Mouse (Mus musculus): ENCODE data around the gene Ipo11. TPM values are rescaled to one million over a fixed set of nuclear protein-coding genes. Genes with fewer than 3 reads are reported as not detected.

Ipo11 gene
- polyA plus RNA-seq (2015; fragmentation: Nextera tagmentation; extraction: Ambion mirVana): 13.8 and 14.3 TPM in 2 replicates

GRCm38 (mm10) chr13:106936256-106937137 is at the start of gene Ipo11:
Gene Ipo11 (minus strand): TSS chr13:106936958.
- under 1% methylated on average over 75 of the region's 84 CpGs for WGBS
- ATAC-seq (ENCODE audit: low FRiP score, low TSS enrichment) (peak; percentile 96), DNase-seq (ENCODE audit: low spot score) (peak; percentile 95)
- Histone ChIP-seq H3K9ac (ENCODE audit: low read length) (peak within 1 kb of the TSS; percentile 91), H3K4me1 (replicated peaks; ENCODE audit: control insufficient read depth, insufficient read depth) (no peaks in the 10 kb centered on the region), H3K4me3 (ENCODE audit: low read depth, low read length) (peak within 1 kb of the TSS; percentile 99), H3K27me3 (ENCODE audit: control insufficient read depth, insufficient read depth, low read length) (no peaks in the 10 kb centered on the region), H3K4me2 (replicated peaks; ENCODE audit: low read depth) (peak within 1 kb of the TSS; percentile 88), H3K36me3 (ENCODE audit: control insufficient read depth, insufficient read depth, low read length) (no peaks in the 10 kb centered on the region), H3K9me3 (ENCODE audit: control insufficient read depth, low read length) (no peaks in the 10 kb centered on the region), H3K27ac (replicated peaks) (peak within 1 kb of the TSS; percentile 83)
- no peak for TF ChIP-seq EP300 (optimal IDR thresholded peaks at IDR 0.05)

GRCm38 (mm10) chr13:106961496-106961895 is 24.7 kb upstream of the Ipo11 start:
- ATAC-seq (ENCODE audit: low FRiP score, low TSS enrichment): no peak
- DNase-seq (ENCODE audit: low spot score): no peak
- no peak overlapping the region for H3K27ac ChIP-seq (replicated peaks)
- TF ChIP-seq CTCF (IDR thresholded peaks at IDR 0.05; ENCODE audit: low read depth) (no peak), EP300 (optimal IDR thresholded peaks at IDR 0.05) (no peak)
- H3K27me3 ChIP-seq (ENCODE audit: control insufficient read depth, insufficient read depth, low read length): no peaks in the 10 kb centered on the region
- no peak overlapping the region for H3K4me2 ChIP-seq (replicated peaks; ENCODE audit: low read depth)
- H3K36me3 ChIP-seq (ENCODE audit: control insufficient read depth, insufficient read depth, low read length): peaks cover 11% of the 10 kb centered on the region; the same call in 1 of the 2 replicates
- H3K4me1 ChIP-seq (replicated peaks; ENCODE audit: control insufficient read depth, insufficient read depth): no peaks in the 10 kb centered on the region
- H3K4me3 ChIP-seq (ENCODE audit: low read depth, low read length): no peak overlapping the region
- WGBS: 88% methylated on average over 4 of the region's 4 CpGs
- no peak overlapping the region for H3K9ac ChIP-seq (ENCODE audit: low read length)
- no peaks in the 10 kb centered on the region for H3K9me3 ChIP-seq (ENCODE audit: control insufficient read depth, low read length)

DNA sequence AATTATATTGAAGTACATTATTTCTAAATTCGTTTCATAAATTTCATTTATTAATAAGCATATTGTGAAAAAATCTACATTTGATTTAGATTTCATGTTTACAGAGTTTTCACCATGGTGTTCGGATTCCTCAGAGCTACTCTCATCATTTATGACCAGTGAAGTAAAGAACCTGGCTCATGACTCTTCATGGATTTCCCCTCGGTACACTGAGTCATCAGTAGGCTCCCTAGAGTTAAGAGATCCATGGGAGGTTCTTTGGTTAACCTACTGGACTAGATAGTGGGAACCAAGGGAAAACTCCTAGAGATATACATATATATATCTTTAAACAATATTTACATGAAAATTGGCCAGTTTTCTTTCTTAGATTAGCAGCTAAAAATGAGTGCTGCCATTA is 23.8 kb upstream of the Ipo11 start:
- Histone ChIP-seq H3K36me3 (ENCODE audit: control insufficient read depth, insufficient read depth, low read length) (peaks cover 13% of the 10 kb centered on the region; the same call in 1 of the 2 replicates), H3K9ac (ENCODE audit: low read length) (no peak overlapping the region), H3K9me3 (ENCODE audit: control insufficient read depth, low read length) (no peaks in the 10 kb centered on the region), H3K27ac (replicated peaks) (no peak overlapping the region), H3K4me3 (ENCODE audit: low read depth, low read length) (no peak overlapping the region), H3K4me2 (replicated peaks; ENCODE audit: low read depth) (no peak overlapping the region), H3K4me1 (replicated peaks; ENCODE audit: control insufficient read depth, insufficient read depth) (no peaks in the 10 kb centered on the region), H3K27me3 (ENCODE audit: control insufficient read depth, insufficient read depth, low read length) (no peaks in the 10 kb centered on the region)
- no peak for DNase-seq (ENCODE audit: low spot score)
- no peak for ATAC-seq (ENCODE audit: low FRiP score, low TSS enrichment)
- WGBS: 85% methylated on average over 3 of the region's 3 CpGs
- TF ChIP-seq EP300 (optimal IDR thresholded peaks at IDR 0.05): no peak
- TF ChIP-seq CTCF (IDR thresholded peaks at IDR 0.05; ENCODE audit: low read depth): no peak

GRCm38 (mm10) chr13:106958286-106958685 is 21.5 kb upstream of the Ipo11 start:
- Histone ChIP-seq H3K27ac (replicated peaks) (no peak overlapping the region), H3K27me3 (ENCODE audit: control insufficient read depth, insufficient read depth, low read length) (no peaks in the 10 kb centered on the region), H3K4me1 (replicated peaks; ENCODE audit: control insufficient read depth, insufficient read depth) (no peaks in the 10 kb centered on the region), H3K9me3 (ENCODE audit: control insufficient read depth, low read length) (no peaks in the 10 kb centered on the region), H3K4me2 (replicated peaks; ENCODE audit: low read depth) (no peak overlapping the region), H3K4me3 (ENCODE audit: low read depth, low read length) (no peak overlapping the region), H3K9ac (ENCODE audit: low read length) (no peak overlapping the region), H3K36me3 (ENCODE audit: control insufficient read depth, insufficient read depth, low read length) (peaks cover 10% of the 10 kb centered on the region; the same call in 1 of the 2 replicates)
- ATAC-seq (ENCODE audit: low FRiP score, low TSS enrichment): no peak
- TF ChIP-seq EP300 (optimal IDR thresholded peaks at IDR 0.05) (no peak), CTCF (IDR thresholded peaks at IDR 0.05; ENCODE audit: low read depth) (no peak)
- DNase-seq (ENCODE audit: low spot score): no peak
- 83% methylated on average over 3 of the region's 3 CpGs for WGBS

DNA sequence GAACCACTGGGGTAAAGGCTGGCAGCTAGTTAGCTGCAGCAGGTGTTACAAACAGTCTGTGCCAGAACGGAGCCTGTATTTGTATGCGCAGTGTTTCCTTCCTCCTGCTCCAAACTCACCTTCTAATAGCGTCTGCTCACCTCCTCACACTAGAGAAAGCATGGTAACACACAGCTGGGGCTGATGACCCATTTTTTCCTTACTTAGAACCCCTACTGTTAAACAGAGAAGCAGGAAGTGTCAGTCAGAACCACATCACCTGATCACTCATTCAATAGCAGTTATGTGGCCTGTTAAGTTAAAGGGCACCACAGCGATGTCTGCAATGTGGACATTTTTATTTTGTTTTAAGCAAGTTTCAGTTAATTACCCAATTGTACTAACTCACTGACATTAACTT is 20.8 kb upstream of the Ipo11 start:
- H3K9ac ChIP-seq (ENCODE audit: low read length): no peak overlapping the region
- DNase-seq (ENCODE audit: low spot score): no peak
- no peak for TF ChIP-seq CTCF (IDR thresholded peaks at IDR 0.05; ENCODE audit: low read depth)
- no peak for TF ChIP-seq EP300 (optimal IDR thresholded peaks at IDR 0.05)
- H3K4me2 ChIP-seq (replicated peaks; ENCODE audit: low read depth): no peak overlapping the region
- H3K27me3 ChIP-seq (ENCODE audit: control insufficient read depth, insufficient read depth, low read length): no peaks in the 10 kb centered on the region
- no peak for ATAC-seq (ENCODE audit: low FRiP score, low TSS enrichment)
- H3K4me3 ChIP-seq (ENCODE audit: low read depth, low read length): no peak overlapping the region
- H3K4me1 ChIP-seq (replicated peaks; ENCODE audit: control insufficient read depth, insufficient read depth): no peaks in the 10 kb centered on the region
- H3K36me3 ChIP-seq (ENCODE audit: control insufficient read depth, insufficient read depth, low read length): peaks cover 9% of the 10 kb centered on the region; the same call in 1 of the 2 replicates
- 93% methylated on average over 4 of the region's 4 CpGs for WGBS
- H3K27ac ChIP-seq (replicated peaks): no peak overlapping the region
- no peaks in the 10 kb centered on the region for H3K9me3 ChIP-seq (ENCODE audit: control insufficient read depth, low read length)

- Histone ChIP-seq H3K27me3 (ENCODE audit: control insufficient read depth, insufficient read depth, low read length) (no peaks in the 10 kb centered on the region), H3K4me3 (ENCODE audit: low read depth, low read length) (no peak overlapping the region), H3K4me1 (replicated peaks; ENCODE audit: control insufficient read depth, insufficient read depth) (no peaks in the 10 kb centered on the region), H3K9ac (ENCODE audit: low read length) (no peak overlapping the region), H3K4me2 (replicated peaks; ENCODE audit: low read depth) (no peak overlapping the region), H3K27ac (replicated peaks) (no peak overlapping the region), H3K36me3 (ENCODE audit: control insufficient read depth, insufficient read depth, low read length) (peaks cover 18% of the 10 kb centered on the region), H3K9me3 (ENCODE audit: control insufficient read depth, low read length) (no peaks in the 10 kb centered on the region)
- TF ChIP-seq CTCF (IDR thresholded peaks at IDR 0.05; ENCODE audit: low read depth): no peak
- no peak for TF ChIP-seq EP300 (optimal IDR thresholded peaks at IDR 0.05)
- ATAC-seq (ENCODE audit: low FRiP score, low TSS enrichment) (no peak), DNase-seq (ENCODE audit: low spot score) (no peak)
- 95% methylated on average over 3 of the region's 3 CpGs for WGBS
Observed at GRCm38 (mm10) chr13:106954880-106955279, 18.1 kb upstream of the Ipo11 start.

Measured in stomach, postnatal 0 days (tissue).